ENCODE assay signal across 8 mouse cellular contexts in the genomic region with DNA sequence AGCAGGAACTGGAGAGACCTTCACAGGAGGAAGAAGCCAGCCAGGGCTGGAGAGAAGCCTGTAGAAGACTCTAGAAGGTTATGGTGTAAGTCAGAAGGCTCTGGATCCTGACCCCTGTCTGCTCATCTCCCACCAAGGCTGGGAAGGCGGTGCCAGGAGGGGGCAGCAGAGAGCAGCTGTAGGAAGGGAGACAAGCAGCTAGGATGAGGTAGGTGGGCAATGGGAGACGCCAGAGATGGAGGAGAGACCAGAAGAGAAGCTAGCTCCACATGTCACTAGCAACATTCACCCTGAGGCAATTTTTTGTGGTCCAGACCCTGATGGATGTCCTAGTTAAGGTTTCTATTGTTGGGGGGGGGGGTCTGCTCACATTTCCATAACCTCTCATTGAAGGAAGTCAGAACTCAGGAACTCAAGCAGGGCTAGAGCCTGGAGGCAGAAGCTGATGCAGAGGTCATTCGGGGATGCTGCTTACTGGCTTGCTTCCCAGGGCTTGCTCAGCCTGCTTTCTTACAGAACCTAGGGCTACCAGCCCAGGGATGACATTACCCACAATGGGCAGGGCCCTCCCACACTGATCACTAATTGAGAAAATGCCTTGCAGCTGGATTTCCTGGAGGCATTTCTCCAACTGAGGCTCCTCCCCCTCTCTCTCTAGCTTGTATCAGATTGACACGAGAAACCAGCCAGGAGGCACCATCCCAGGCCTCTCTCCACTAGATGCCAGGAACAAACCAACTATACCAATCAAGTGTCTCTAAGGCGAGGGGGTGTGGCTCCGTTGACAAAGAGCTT.
A peak's percentile ranks its signal among the peaks of the same experiment; 100 is the strongest.
DNase-seq lines count a peak whose midpoint lies in the region; ATAC-seq and TF ChIP-seq lines count a peak whose summit lies in the region.

No protein-coding gene starts in this region.

- H3K4me1 ChIP-seq in kidney, adult 2 months (ENCODE audit: control insufficient read depth, insufficient read depth, low read length) = no peaks in the 10 kb centered on the region
- H3K4me1 ChIP-seq in forebrain, embryonic 14.5 days (ENCODE audit: control insufficient read depth, insufficient read depth, low read length) = no peaks in the 10 kb centered on the region
- H3K4me1 ChIP-seq in hindbrain, postnatal 0 days (ENCODE audit: insufficient read depth, low read length) = no peaks in the 10 kb centered on the region
- no peaks in the 10 kb centered on the region for H3K4me1 ChIP-seq in liver, adult 2 months (ENCODE audit: control insufficient read depth, insufficient read depth, low read length)

- peak; percentile 61 for ATAC-seq in forebrain, embryonic 14.5 days
- peak; percentile 38; the same call in 1 of the 2 replicates for ATAC-seq in hindbrain, postnatal 0 days

- no peak for TF ChIP-seq POLR2A in kidney, adult 2 months (IDR thresholded peaks at IDR 0.05; ENCODE audit: low read depth, low read length)
- TF ChIP-seq POLR2A in liver, adult 2 months (IDR thresholded peaks at IDR 0.05; ENCODE audit: extremely low read depth, insufficient read depth, low read length) = no peak

- H3K27me3 ChIP-seq in kidney, adult 2 months (replicated peaks; ENCODE audit: control insufficient read depth, insufficient read depth, low read length) = no peaks in the 10 kb centered on the region
- H3K27me3 ChIP-seq in forebrain, embryonic 14.5 days (replicated peaks; ENCODE audit: control insufficient read depth, insufficient read depth, low read length) = no peaks in the 10 kb centered on the region
- no peaks in the 10 kb centered on the region for H3K27me3 ChIP-seq in hindbrain, postnatal 0 days (ENCODE audit: insufficient read depth, low read length)
- H3K27me3 ChIP-seq in liver, adult 2 months (ENCODE audit: control insufficient read depth, insufficient read depth, low read length) = no peaks in the 10 kb centered on the region

- H3K9me3 ChIP-seq in forebrain, embryonic 14.5 days (replicated peaks; ENCODE audit: control insufficient read depth, low read length) = no peaks in the 10 kb centered on the region
- no peaks in the 10 kb centered on the region for H3K9me3 ChIP-seq in hindbrain, postnatal 0 days (ENCODE audit: low read length)

- H3K27ac ChIP-seq in kidney, adult 2 months (ENCODE audit: insufficient read depth, low read depth, low read length) = no peak overlapping the region
- H3K27ac ChIP-seq in forebrain, embryonic 14.5 days (ENCODE audit: low read depth, low read length) = no peak overlapping the region
- H3K27ac ChIP-seq in hindbrain, postnatal 0 days = no peak overlapping the region
- H3K27ac ChIP-seq in liver, adult 2 months (replicated peaks; ENCODE audit: insufficient read depth, low read depth, low read length) = no peak overlapping the region

- H3K4me2 ChIP-seq in forebrain, embryonic 14.5 days (ENCODE audit: low read length) = no peak overlapping the region
- no peak overlapping the region for H3K4me2 ChIP-seq in hindbrain, postnatal 0 days (ENCODE audit: low read depth, low read length)

- no peaks in the 10 kb centered on the region for H3K36me3 ChIP-seq in kidney, adult 2 months (ENCODE audit: control insufficient read depth, insufficient read depth, low read length)
- H3K36me3 ChIP-seq in forebrain, embryonic 14.5 days (ENCODE audit: control insufficient read depth, insufficient read depth, low read length) = no peaks in the 10 kb centered on the region
- H3K36me3 ChIP-seq in hindbrain, postnatal 0 days (ENCODE audit: insufficient read depth, low read length) = no peaks in the 10 kb centered on the region
- no peaks in the 10 kb centered on the region for H3K36me3 ChIP-seq in liver, adult 2 months (ENCODE audit: control insufficient read depth, insufficient read depth, low read length)

- H3K9ac ChIP-seq in forebrain, embryonic 14.5 days (ENCODE audit: low read length) = no peak overlapping the region
- H3K9ac ChIP-seq in hindbrain, postnatal 0 days (replicated peaks; ENCODE audit: low read length) = no peak overlapping the region
- no peak overlapping the region for H3K9ac ChIP-seq in liver, adult 2 months (ENCODE audit: low read depth, low read length)

- peak; percentile 81 for TF ChIP-seq CTCF in kidney, adult 2 months (conservative IDR thresholded peaks at IDR 0.05; ENCODE audit: insufficient read depth, insufficient read length, low read depth, low read length)
- TF ChIP-seq CTCF in hindbrain, postnatal 0 days (IDR thresholded peaks at IDR 0.05; ENCODE audit: low read depth) = peak; percentile 93
- peak; percentile 86 for TF ChIP-seq CTCF in liver, adult 2 months (IDR thresholded peaks at IDR 0.05; ENCODE audit: low read depth, low read length)

- 46% methylated on average over 6 of the region's 6 CpGs for WGBS in kidney, adult 2 months
- 42% methylated on average over 6 of the region's 6 CpGs for WGBS in forebrain, embryonic 14.5 days
- 47% methylated on average over 6 of the region's 6 CpGs for WGBS in hindbrain, postnatal 0 days
- WGBS in liver, adult 2 months = 46% methylated on average over 6 of the region's 6 CpGs

- no peak overlapping the region for H3K4me3 ChIP-seq in kidney, adult 2 months (ENCODE audit: insufficient read depth, low read depth, low read length)
- H3K4me3 ChIP-seq in forebrain, embryonic 14.5 days (ENCODE audit: low read depth, low read length) = no peak overlapping the region
- H3K4me3 ChIP-seq in hindbrain, postnatal 0 days (ENCODE audit: low read length) = no peak overlapping the region
- no peak overlapping the region for H3K4me3 ChIP-seq in liver, adult 2 months (ENCODE audit: insufficient read depth, low read depth, low read length)

- peak; percentile 50 for DNase-seq in kidney, adult 2 months
- DNase-seq in kidney, adult 11 months = no peak
- DNase-seq in c-Kit-positive CD71-positive TER-119-positive erythroid progenitor cells, embryonic 14.5 days (ENCODE audit: low spot score) = peak; percentile 25
- DNase-seq in forebrain, embryonic 14.5 days (ENCODE audit: low spot score) = peak; percentile 67
- DNase-seq in hindbrain, postnatal 0 days (ENCODE audit: low spot score) = peak; percentile 77
- no peak for DNase-seq in liver, adult 2 months (ENCODE audit: extremely low read depth, low read depth, low spot score)
- DNase-seq in ovary, postnatal 36 days (ENCODE audit: low spot score) = peak; percentile 75
- peak; percentile 83 for DNase-seq in thymus, postnatal 0 days (ENCODE audit: low spot score)

- no peaks in the 10 kb centered on the region for H3K79me2 ChIP-seq in liver, adult 2 months (ENCODE audit: control insufficient read depth, insufficient read depth, low read length)

Comparison
In these comparisons a context has a peak if more than half of its experiments do, and no peak if none do; other contexts are left out.
1. DNase-seq: peak in kidney, adult 2 months (single experiment), c-Kit-positive CD71-positive TER-119-positive erythroid progenitor cells, embryonic 14.5 days (single experiment), forebrain, embryonic 14.5 days (single experiment), hindbrain, postnatal 0 days (single experiment), ovary, postnatal 36 days (single experiment) and thymus, postnatal 0 days (single experiment); none in kidney, adult 11 months (single experiment) and liver, adult 2 months (single experiment).
2. Peak in every context shown above with its lines, with median percentiles within 50 percentile points of each other: CTCF ChIP-seq.